Mouse (Mus musculus) thymus, adult 2 months (tissue): ENCODE data around the gene Ggt5. TPM values are rescaled to one million over a fixed set of nuclear protein-coding genes. Genes with fewer than 3 reads are reported as not detected.

ENCODE experiments used
- DNase-seq: peaks from one replicate; pipeline ENCODE4 v3.0.0; 2021
- H3K27ac ChIP-seq: fragments of 200-500 bp; 2 replicates; pipeline ENCODE4 v1.5.1; 2012; ENCODE audit warnings: low read length, control low read depth; ENCODE audit not compliant: control insufficient read depth, insufficient read depth
- H3K27me3 ChIP-seq: fragments of 200-500 bp; 2 replicates; pipeline ENCODE4 v1.6.1; 2012; ENCODE audit warnings: mild to moderate bottlenecking, low read length, moderate library complexity, mixed read lengths; ENCODE audit not compliant: control insufficient read depth, insufficient read depth
- H3K36me3 ChIP-seq: fragments of 200-500 bp; 2 replicates; pipeline ENCODE4 v1.6.1; 2012; ENCODE audit warnings: mild to moderate bottlenecking, low read length, moderate library complexity; ENCODE audit not compliant: control insufficient read depth, insufficient read depth
- H3K4me1 ChIP-seq: fragments of 200-500 bp; replicated peaks from 2 replicates; pipeline ENCODE4 v1.6.1; 2012; ENCODE audit warnings: low read length; ENCODE audit not compliant: control insufficient read depth, insufficient read depth
- H3K4me3 ChIP-seq: fragments of 200-500 bp; 2 replicates; pipeline ENCODE4 v1.5.1; 2012; ENCODE audit warnings: mild to moderate bottlenecking, low read length, control low read depth, moderate library complexity; ENCODE audit not compliant: control insufficient read depth, insufficient read depth
- CTCF ChIP-seq: fragments of 200-500 bp; IDR thresholded peaks from 2 replicates; pipeline ENCODE4 v1.5.1; 2012; ENCODE audit warnings: mild to moderate bottlenecking, control low read depth, low read length, moderate library complexity, borderline replicate concordance; ENCODE audit not compliant: control insufficient read depth, poor library complexity, insufficient read depth; ENCODE audit errors: extremely low read depth
- POLR2A ChIP-seq: fragments of 200-500 bp; IDR thresholded peaks from 2 replicates; pipeline ENCODE4 v1.6.1; 2012; ENCODE audit warnings: mild to moderate bottlenecking, low read length, control low read depth, moderate library complexity; ENCODE audit not compliant: control insufficient read depth, poor library complexity, insufficient read depth; ENCODE audit errors: extremely low read depth
- WGBS: fragments of 180-500 bp; shearing (Covaris S2); methylation state at CpG from one replicate; pipeline ENCODE4 v1.1.7; 2018; 5-methylcytosine and 5-hydroxymethylcytosine counted together
- polyA plus RNA-seq: library from polyadenylated mRNA; depleted of rRNA; stranded (reverse); fragments of >200 nt; gene quantifications from 2 replicates; pipeline ENCODE4 v1.2.3, GENCODE M21; 2012

The Ggt5 gene
- polyA plus RNA-seq, 1 experiment: 73.6 TPM

GRCm38 (mm10) chr10:75591211-75591894 lies 2.2 kb downstream of the Ggt5 start:
- WGBS: 29% methylated on average over 12 of the region's 12 CpGs
- no peaks in the 10 kb centered on the region for H3K36me3 ChIP-seq
- H3K27ac ChIP-seq: peak overlapping the region; percentile 98
- DNase-seq: peak; percentile 91
- TF ChIP-seq CTCF: no peak
- TF ChIP-seq POLR2A: peak; percentile 43; the same call in 1 of the 2 replicates
- no peaks in the 10 kb centered on the region for H3K27me3 ChIP-seq
- peak overlapping the region; percentile 50 for H3K4me3 ChIP-seq
- peaks cover 38% of the 10 kb centered on the region for H3K4me1 ChIP-seq

- Histone ChIP-seq H3K4me1 (peaks cover 38% of the 10 kb centered on the region), H3K36me3 (no peaks in the 10 kb centered on the region), H3K27ac (peak overlapping the region; percentile 98), H3K4me3 (no peak overlapping the region), H3K27me3 (no peaks in the 10 kb centered on the region)
- no peak for TF ChIP-seq POLR2A
- no peak for TF ChIP-seq CTCF
- 81% methylated on average over 7 of the region's 7 CpGs for WGBS
- peak; percentile 10 for DNase-seq
These were observed 3.4 kb downstream of the Ggt5 start for GRCm38 (mm10) chr10:75592585-75592984.

- Histone ChIP-seq H3K27ac (no peak overlapping the region), H3K27me3 (no peaks in the 10 kb centered on the region), H3K4me1 (peaks cover 15% of the 10 kb centered on the region), H3K4me3 (no peak overlapping the region), H3K36me3 (no peaks in the 10 kb centered on the region)
- WGBS: 94% methylated on average over 8 of the region's 8 CpGs
- DNase-seq: no peak
- no peak for TF ChIP-seq POLR2A
- TF ChIP-seq CTCF: no peak
These were observed 6.8 kb downstream of the Ggt5 start for GRCm38 (mm10) chr10:75595981-75596380.

- Histone ChIP-seq H3K36me3 (no peaks in the 10 kb centered on the region), H3K4me1 (0 out of 2 replicates have a peak, but pooled peaks cover 5% of the 10 kb centered on the region), H3K27me3 (no peaks in the 10 kb centered on the region), H3K27ac (no peak overlapping the region), H3K4me3 (no peak overlapping the region)
- WGBS: 93% methylated on average over 7 of the region's 7 CpGs
- TF ChIP-seq POLR2A: no peak
- TF ChIP-seq CTCF: no peak
- DNase-seq: no peak
These were observed 11.1 kb downstream of the Ggt5 start for GRCm38 (mm10) chr10:75600189-75600730.

- Histone ChIP-seq H3K27me3 (no peaks in the 10 kb centered on the region), H3K27ac (no peak overlapping the region), H3K36me3 (no peaks in the 10 kb centered on the region), H3K4me3 (no peak overlapping the region), H3K4me1 (peaks cover 5% of the 10 kb centered on the region; the same call in 1 of the 2 replicates)
- DNase-seq: peak; percentile 28
- WGBS: 47% methylated on average over 11 of the region's 11 CpGs
- TF ChIP-seq CTCF (peak; percentile 81; the same call in 1 of the 2 replicates), POLR2A (no peak)
These were observed 16.2 kb downstream of the Ggt5 start for GRCm38 (mm10) chr10:75605162-75605846.

GRCm38 (mm10) chr10:75607253-75607652 lies 18.1 kb downstream of the Ggt5 start:
- TF ChIP-seq POLR2A (no peak), CTCF (no peak)
- no peak for DNase-seq
- Histone ChIP-seq H3K27ac (no peak overlapping the region), H3K4me3 (no peak overlapping the region), H3K36me3 (no peaks in the 10 kb centered on the region), H3K27me3 (no peaks in the 10 kb centered on the region), H3K4me1 (peaks cover 5% of the 10 kb centered on the region; the same call in 1 of the 2 replicates)
- 97% methylated on average over 4 of the region's 4 CpGs for WGBS
